Mouse (Mus musculus) large intestine, adult 2 months (tissue): ENCODE measurements around the gene Gmcl1. TPM values are rescaled to one million over a fixed set of nuclear protein-coding genes. Genes with fewer than 3 reads are reported as not detected.

Experiments
- DNase-seq: peaks from one replicate; pipeline ENCODE4 v3.0.0-alpha.2; 2012; ENCODE audit warnings: low read depth, low spot score
- WGBS: fragments of 180-500 bp; shearing (Covaris S2); methylation state at CpG from one replicate; pipeline ENCODE4 v1.1.7; 2018; 5-methylcytosine and 5-hydroxymethylcytosine counted together
- polyA plus RNA-seq: library from polyadenylated mRNA; depleted of rRNA; stranded (reverse); fragments of >200 nt; gene quantifications from 2 replicates; pipeline ENCODE4 v1.2.3, GENCODE M21; 2012; rRNA removed

Gmcl1 gene
- polyA plus RNA-seq, 1 experiment, result 7.1 TPM

DNA sequence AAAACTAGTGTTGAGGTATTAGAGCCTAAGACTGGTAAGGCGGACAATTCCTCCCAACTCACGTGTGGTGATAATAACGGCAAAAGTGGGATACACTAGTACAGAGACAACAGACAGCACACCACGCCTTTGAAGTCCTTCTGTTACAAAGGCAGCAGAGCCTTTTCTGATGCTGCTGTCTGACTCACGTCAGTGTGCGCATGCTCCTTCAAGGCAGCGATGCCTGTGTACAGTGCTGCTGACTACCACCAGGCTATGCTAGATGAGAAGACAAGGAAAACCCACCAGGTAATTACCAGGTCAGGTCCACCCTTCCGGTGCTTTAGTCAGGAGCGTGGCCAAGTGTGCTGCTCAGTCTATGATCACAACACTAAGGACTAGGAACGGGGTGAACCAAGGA, 66.1 kb downstream of the Gmcl1 start:
- no peak for DNase-seq
- 92% methylated on average over 10 of the region's 10 CpGs for WGBS

- no peak for DNase-seq
- WGBS, result 51% methylated on average over 17 of the region's 17 CpGs
Measured at GRCm38 (mm10) chr6:86665560-86666307, 67.4 kb downstream of the Gmcl1 start.

- no peak for DNase-seq
Measured at GRCm38 (mm10) chr6:86665076-86665475, 68.1 kb downstream of the Gmcl1 start.

GRCm38 (mm10) chr6:86660161-86660877, 72.9 kb downstream of the Gmcl1 start:
- WGBS, result 63% methylated on average over 9 of the region's 9 CpGs
- DNase-seq, result no peak

More at GRCm38 (mm10) chr6:86665076-86665475, 68.1 kb downstream of the Gmcl1 start:
- 51% methylated on average over 5 of the region's 5 CpGs for WGBS

GRCm38 (mm10) chr6:86658501-86658900, 74.7 kb downstream of the Gmcl1 start:
- WGBS, result 88% methylated on average over 3 of the region's 3 CpGs
- DNase-seq, result no peak

- WGBS, result 73% methylated on average over 9 of the region's 9 CpGs
- DNase-seq, result no peak
Measured at GRCm38 (mm10) chr6:86654270-86654916, 78.8 kb downstream of the Gmcl1 start.

GRCm38 (mm10) chr6:86653026-86653425, 80.2 kb downstream of the Gmcl1 start:
- WGBS, result 88% methylated on average over 6 of the region's 6 CpGs
- no peak for DNase-seq

- 49% methylated on average over 7 of the region's 7 CpGs for WGBS
- DNase-seq, result no peak
Measured at GRCm38 (mm10) chr6:86646143-86646542, 87.0 kb downstream of the Gmcl1 start.

DNA sequence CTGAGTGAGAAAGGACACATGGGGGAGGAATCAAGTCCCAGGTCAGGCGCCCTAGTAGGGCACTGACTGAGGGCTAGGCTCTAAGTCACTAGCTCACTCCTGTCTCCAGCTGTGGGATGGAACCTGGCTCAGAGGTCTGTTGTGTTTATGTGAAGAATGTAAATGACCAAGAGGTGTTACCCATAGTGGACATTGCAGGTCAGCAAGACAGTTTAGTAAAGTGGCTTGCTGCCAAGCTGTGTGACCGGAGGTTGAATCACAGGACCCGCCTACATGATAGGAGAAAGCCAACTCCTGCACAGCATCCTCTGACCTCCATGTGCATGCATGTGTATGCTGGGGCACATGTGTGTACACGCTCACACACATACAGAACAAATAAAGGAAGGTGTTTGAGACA, 87.6 kb downstream of the Gmcl1 start:
- WGBS, result 55% methylated on average over 4 of the region's 4 CpGs
- DNase-seq, result peak; percentile 27

DNA sequence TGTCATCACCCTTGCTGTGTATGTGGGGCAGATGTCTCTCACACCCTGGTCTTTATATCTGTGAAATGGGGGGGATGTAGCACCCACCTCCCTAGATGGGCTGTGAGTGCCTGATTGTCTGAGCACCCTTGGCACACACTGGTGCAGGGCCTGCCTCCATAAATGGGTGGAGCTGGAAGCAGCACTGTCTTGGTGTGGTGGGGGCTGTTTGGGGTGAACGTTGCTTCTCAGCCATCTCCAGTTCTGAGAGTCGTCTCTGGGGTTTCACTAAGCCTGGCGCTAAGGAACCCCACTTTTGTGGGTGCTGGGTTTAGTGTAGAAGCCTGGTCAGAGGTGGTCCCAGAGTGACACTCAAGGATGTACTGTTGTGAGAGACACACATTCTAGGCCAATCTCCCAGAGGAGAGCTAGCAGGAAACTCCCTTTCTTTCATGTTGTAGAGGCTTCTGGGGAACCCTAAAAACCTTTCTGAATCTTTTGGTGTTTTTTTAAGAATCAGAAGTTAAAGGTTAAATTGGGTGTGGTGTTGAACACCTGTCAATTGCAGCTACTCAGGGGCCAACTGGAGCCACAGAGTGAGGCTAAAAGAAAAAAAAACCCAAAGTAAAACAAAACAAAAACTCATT, 88.3 kb downstream of the Gmcl1 start:
- 52% methylated on average over 3 of the region's 3 CpGs for WGBS
- no peak for DNase-seq

Other genes with a start within 250 kb of the Gmcl1 start
- gene Pcbp1, start 207.1 kb downstream of the Gmcl1 start, polyA plus RNA-seq, result 163 and 168 TPM in 2 replicates
- 0.76 and 0.88 TPM in 2 replicates for gene Asprv1, start 105.2 kb downstream of the Gmcl1 start, polyA plus RNA-seq
- 123 and 224 TPM in 2 replicates for gene Mxd1, start 64.2 kb downstream of the Gmcl1 start, polyA plus RNA-seq
- 7.4 and 8.6 TPM in 2 replicates for gene Snrnp27, start 48.9 kb downstream of the Gmcl1 start, polyA plus RNA-seq
- gene Anxa4, start 60.2 kb upstream of the Gmcl1 start, polyA plus RNA-seq, result 290 and 706 TPM in 2 replicates
- gene Aak1, start 116.1 kb upstream of the Gmcl1 start, polyA plus RNA-seq, result 4.0 and 12.6 TPM in 2 replicates